Mouse (Mus musculus): ENCODE measurements at regions not wholly inside any gene's neighbourhood (a gene's known extent, or its start where the extent isn't known, plus 50 kb on each side); places are given as distances from the start of the nearest gene placed in this dataset.
A peak's percentile ranks its signal among the peaks of the same experiment; 100 is the strongest.

GRCm38 (mm10) chr9:120814286-120814685, 114.7 kb upstream of the Ctnnb1 start:
- H3K9me3 ChIP-seq (replicated peaks; ENCODE audit: control insufficient read depth, insufficient read depth, low read length, poor library complexity, severe bottlenecking) = no peaks in the 10 kb centered on the region
- no peaks in the 10 kb centered on the region for H3K27me3 ChIP-seq (ENCODE audit: control insufficient read depth, insufficient read depth, low read length, poor library complexity, severe bottlenecking)
- no peak overlapping the region for H3K27ac ChIP-seq (ENCODE audit: insufficient read depth, low read length)
- no peaks in the 10 kb centered on the region for H3K36me3 ChIP-seq (ENCODE audit: control insufficient read depth, insufficient read depth, low read length, poor library complexity, severe bottlenecking)
- no peak overlapping the region for H3K9ac ChIP-seq (ENCODE audit: low read depth, poor library complexity, severe bottlenecking)
- H3K4me1 ChIP-seq (ENCODE audit: control insufficient read depth, insufficient read depth, low read length) = no peaks in the 10 kb centered on the region
- H3K4me3 ChIP-seq (ENCODE audit: low read depth, low read length) = no peak overlapping the region
- TF ChIP-seq CTCF (IDR thresholded peaks at IDR 0.05; ENCODE audit: low read depth, low read length) (no peak), EP300 (IDR thresholded peaks at IDR 0.05; ENCODE audit: insufficient read depth, low read depth, low read length) (no peak), POLR2A (IDR thresholded peaks at IDR 0.05; ENCODE audit: insufficient read depth, low read length) (no peak)

GRCm38 (mm10) chr9:120818726-120819317, 110.2 kb upstream of the Ctnnb1 start:
- H3K27me3 ChIP-seq (ENCODE audit: control insufficient read depth, insufficient read depth, low read length, poor library complexity, severe bottlenecking) = no peaks in the 10 kb centered on the region
- H3K4me3 ChIP-seq (ENCODE audit: low read depth, low read length) = no peak overlapping the region
- TF ChIP-seq CTCF (IDR thresholded peaks at IDR 0.05; ENCODE audit: low read depth, low read length) (peak; percentile 51), POLR2A (IDR thresholded peaks at IDR 0.05; ENCODE audit: insufficient read depth, low read length) (no peak), EP300 (IDR thresholded peaks at IDR 0.05; ENCODE audit: insufficient read depth, low read depth, low read length) (no peak)

GRCm38 (mm10) chr9:120820892-120821291, 108.1 kb upstream of the Ctnnb1 start:
- Histone ChIP-seq H3K27me3 (ENCODE audit: control insufficient read depth, insufficient read depth, low read length, poor library complexity, severe bottlenecking) (no peaks in the 10 kb centered on the region), H3K36me3 (ENCODE audit: control insufficient read depth, insufficient read depth, low read length, poor library complexity, severe bottlenecking) (no peaks in the 10 kb centered on the region), H3K9ac (ENCODE audit: low read depth, poor library complexity, severe bottlenecking) (no peak overlapping the region), H3K4me1 (ENCODE audit: control insufficient read depth, insufficient read depth, low read length) (no peaks in the 10 kb centered on the region), H3K4me3 (ENCODE audit: low read depth, low read length) (no peak overlapping the region), H3K9me3 (replicated peaks; ENCODE audit: control insufficient read depth, insufficient read depth, low read length, poor library complexity, severe bottlenecking) (no peaks in the 10 kb centered on the region), H3K27ac (ENCODE audit: insufficient read depth, low read length) (no peak overlapping the region)
- TF ChIP-seq POLR2A (IDR thresholded peaks at IDR 0.05; ENCODE audit: insufficient read depth, low read length) (no peak), CTCF (IDR thresholded peaks at IDR 0.05; ENCODE audit: low read depth, low read length) (no peak)

More at GRCm38 (mm10) chr9:120818726-120819317, 110.2 kb upstream of the Ctnnb1 start:
- H3K9ac ChIP-seq (ENCODE audit: low read depth, poor library complexity, severe bottlenecking) = no peak overlapping the region
- H3K36me3 ChIP-seq (ENCODE audit: control insufficient read depth, insufficient read depth, low read length, poor library complexity, severe bottlenecking) = no peaks in the 10 kb centered on the region
- no peaks in the 10 kb centered on the region for H3K4me1 ChIP-seq (ENCODE audit: control insufficient read depth, insufficient read depth, low read length)
- H3K27ac ChIP-seq (ENCODE audit: insufficient read depth, low read length) = no peak overlapping the region
- H3K9me3 ChIP-seq (replicated peaks; ENCODE audit: control insufficient read depth, insufficient read depth, low read length, poor library complexity, severe bottlenecking) = no peaks in the 10 kb centered on the region

- no peak overlapping the region for H3K4me3 ChIP-seq (ENCODE audit: low read depth, low read length)
- H3K4me1 ChIP-seq (ENCODE audit: control insufficient read depth, insufficient read depth, low read length) = no peaks in the 10 kb centered on the region
- TF ChIP-seq EP300 (IDR thresholded peaks at IDR 0.05; ENCODE audit: insufficient read depth, low read depth, low read length) = no peak
- TF ChIP-seq POLR2A (IDR thresholded peaks at IDR 0.05; ENCODE audit: insufficient read depth, low read length) = no peak
- TF ChIP-seq CTCF (IDR thresholded peaks at IDR 0.05; ENCODE audit: low read depth, low read length) = no peak
- no peaks in the 10 kb centered on the region for H3K27me3 ChIP-seq (ENCODE audit: control insufficient read depth, insufficient read depth, low read length, poor library complexity, severe bottlenecking)
- H3K27ac ChIP-seq (ENCODE audit: insufficient read depth, low read length) = no peak overlapping the region
- H3K36me3 ChIP-seq (ENCODE audit: control insufficient read depth, insufficient read depth, low read length, poor library complexity, severe bottlenecking) = no peaks in the 10 kb centered on the region
- H3K9ac ChIP-seq (ENCODE audit: low read depth, poor library complexity, severe bottlenecking) = no peak overlapping the region
- H3K9me3 ChIP-seq (replicated peaks; ENCODE audit: control insufficient read depth, insufficient read depth, low read length, poor library complexity, severe bottlenecking) = no peaks in the 10 kb centered on the region
These were observed 105.6 kb upstream of the Ctnnb1 start for GRCm38 (mm10) chr9:120823397-120823796.

- no peak overlapping the region for H3K4me3 ChIP-seq (ENCODE audit: low read depth, low read length)
- H3K9me3 ChIP-seq (replicated peaks; ENCODE audit: control insufficient read depth, insufficient read depth, low read length, poor library complexity, severe bottlenecking) = no peaks in the 10 kb centered on the region
- no peak for TF ChIP-seq POLR2A (IDR thresholded peaks at IDR 0.05; ENCODE audit: insufficient read depth, low read length)
- no peak for TF ChIP-seq EP300 (IDR thresholded peaks at IDR 0.05; ENCODE audit: insufficient read depth, low read depth, low read length)
- no peak for TF ChIP-seq CTCF (IDR thresholded peaks at IDR 0.05; ENCODE audit: low read depth, low read length)
- H3K27me3 ChIP-seq (ENCODE audit: control insufficient read depth, insufficient read depth, low read length, poor library complexity, severe bottlenecking) = no peaks in the 10 kb centered on the region
- H3K36me3 ChIP-seq (ENCODE audit: control insufficient read depth, insufficient read depth, low read length, poor library complexity, severe bottlenecking) = no peaks in the 10 kb centered on the region
- H3K4me1 ChIP-seq (ENCODE audit: control insufficient read depth, insufficient read depth, low read length) = no peaks in the 10 kb centered on the region
- H3K9ac ChIP-seq (ENCODE audit: low read depth, poor library complexity, severe bottlenecking) = no peak overlapping the region
- H3K27ac ChIP-seq (ENCODE audit: insufficient read depth, low read length) = no peak overlapping the region
These were observed 102.8 kb upstream of the Ctnnb1 start for GRCm38 (mm10) chr9:120826266-120826665.

- Histone ChIP-seq H3K36me3 (ENCODE audit: control insufficient read depth, insufficient read depth, low read length, poor library complexity, severe bottlenecking) (no peaks in the 10 kb centered on the region), H3K27me3 (ENCODE audit: control insufficient read depth, insufficient read depth, low read length, poor library complexity, severe bottlenecking) (no peaks in the 10 kb centered on the region), H3K27ac (ENCODE audit: insufficient read depth, low read length) (no peak overlapping the region), H3K9ac (ENCODE audit: low read depth, poor library complexity, severe bottlenecking) (no peak overlapping the region), H3K4me1 (ENCODE audit: control insufficient read depth, insufficient read depth, low read length) (no peaks in the 10 kb centered on the region), H3K9me3 (replicated peaks; ENCODE audit: control insufficient read depth, insufficient read depth, low read length, poor library complexity, severe bottlenecking) (no peaks in the 10 kb centered on the region), H3K4me3 (ENCODE audit: low read depth, low read length) (no peak overlapping the region)
- TF ChIP-seq EP300 (IDR thresholded peaks at IDR 0.05; ENCODE audit: insufficient read depth, low read depth, low read length) (no peak), CTCF (IDR thresholded peaks at IDR 0.05; ENCODE audit: low read depth, low read length) (no peak), POLR2A (IDR thresholded peaks at IDR 0.05; ENCODE audit: insufficient read depth, low read length) (no peak)
These were observed 98.5 kb upstream of the Ctnnb1 start for GRCm38 (mm10) chr9:120830526-120830925.

All from ES-Bruce4 (cell line).